Mouse (Mus musculus): ENCODE results near the gene Plekha7. TPM values are rescaled to one million over a fixed set of nuclear protein-coding genes. Genes with fewer than 3 reads are reported as not detected.

Gene Plekha7
- total and polyA plus RNA-seq, 2 experiments: 2.3 to 2.9 TPM

- Histone ChIP-seq H3K4me1 (ENCODE audit: control insufficient read depth, insufficient read depth, low read length) (no peaks in the 10 kb centered on the region), H3K27me3 (ENCODE audit: control insufficient read depth, insufficient read depth, low read length) (no peaks in the 10 kb centered on the region), H3K36me3 (ENCODE audit: control insufficient read depth, insufficient read depth, low read length) (no peaks in the 10 kb centered on the region), H3K27ac (replicated peaks; ENCODE audit: insufficient read depth, low read depth, low read length) (no peak overlapping the region), H3K9ac (ENCODE audit: low read depth, low read length) (no peak overlapping the region), H3K79me2 (ENCODE audit: control insufficient read depth, insufficient read depth, low read length) (no peaks in the 10 kb centered on the region), H3K4me3 (ENCODE audit: insufficient read depth, low read depth, low read length) (no peak overlapping the region)
- TF ChIP-seq CTCF (IDR thresholded peaks at IDR 0.05; ENCODE audit: low read depth, low read length) (no peak), POLR2A (IDR thresholded peaks at IDR 0.05; ENCODE audit: extremely low read depth, insufficient read depth, low read length) (no peak)
- 82% methylated on average over 3 of the region's 3 CpGs for WGBS
- DNase-seq (ENCODE audit: extremely low read depth, low read depth, low spot score): no peak
These were observed 129.3 kb downstream of the Plekha7 start for GRCm38 (mm10) chr7:116178916-116179315.

- no peaks in the 10 kb centered on the region for H3K27me3 ChIP-seq (ENCODE audit: control insufficient read depth, insufficient read depth, low read length)
- no peak overlapping the region for H3K27ac ChIP-seq (replicated peaks; ENCODE audit: insufficient read depth, low read depth, low read length)
- no peaks in the 10 kb centered on the region for H3K79me2 ChIP-seq (ENCODE audit: control insufficient read depth, insufficient read depth, low read length)
- TF ChIP-seq CTCF (IDR thresholded peaks at IDR 0.05; ENCODE audit: low read depth, low read length): no peak
- no peak for TF ChIP-seq POLR2A (IDR thresholded peaks at IDR 0.05; ENCODE audit: extremely low read depth, insufficient read depth, low read length)
- H3K4me1 ChIP-seq (ENCODE audit: control insufficient read depth, insufficient read depth, low read length): no peaks in the 10 kb centered on the region
- no peaks in the 10 kb centered on the region for H3K36me3 ChIP-seq (ENCODE audit: control insufficient read depth, insufficient read depth, low read length)
- no peak for DNase-seq (ENCODE audit: extremely low read depth, low read depth, low spot score)
- WGBS: 92% methylated on average over 10 of the region's 10 CpGs
- H3K4me3 ChIP-seq (ENCODE audit: insufficient read depth, low read depth, low read length): no peak overlapping the region
- no peak overlapping the region for H3K9ac ChIP-seq (ENCODE audit: low read depth, low read length)
These were observed 135.4 kb downstream of the Plekha7 start for GRCm38 (mm10) chr7:116172774-116173173.

- TF ChIP-seq POLR2A (IDR thresholded peaks at IDR 0.05; ENCODE audit: extremely low read depth, insufficient read depth, low read length) (no peak), CTCF (IDR thresholded peaks at IDR 0.05; ENCODE audit: low read depth, low read length) (no peak)
- Histone ChIP-seq H3K9ac (ENCODE audit: low read depth, low read length) (no peak overlapping the region), H3K79me2 (ENCODE audit: control insufficient read depth, insufficient read depth, low read length) (no peaks in the 10 kb centered on the region), H3K27me3 (ENCODE audit: control insufficient read depth, insufficient read depth, low read length) (no peaks in the 10 kb centered on the region), H3K27ac (replicated peaks; ENCODE audit: insufficient read depth, low read depth, low read length) (no peak overlapping the region), H3K4me1 (ENCODE audit: control insufficient read depth, insufficient read depth, low read length) (no peaks in the 10 kb centered on the region), H3K4me3 (ENCODE audit: insufficient read depth, low read depth, low read length) (no peak overlapping the region), H3K36me3 (ENCODE audit: control insufficient read depth, insufficient read depth, low read length) (no peaks in the 10 kb centered on the region)
- WGBS: 84% methylated on average over 4 of the region's 4 CpGs
- DNase-seq (ENCODE audit: extremely low read depth, low read depth, low spot score): no peak
These were observed 138.8 kb downstream of the Plekha7 start for GRCm38 (mm10) chr7:116169426-116169825.

GRCm38 (mm10) chr7:116168224-116168623 lies 140.0 kb downstream of the Plekha7 start:
- no peak overlapping the region for H3K4me3 ChIP-seq (ENCODE audit: insufficient read depth, low read depth, low read length)

GRCm38 (mm10) chr7:116164232-116164631 lies 143.9 kb downstream of the Plekha7 start:
- H3K79me2 ChIP-seq (ENCODE audit: control insufficient read depth, insufficient read depth, low read length): no peaks in the 10 kb centered on the region
- no peaks in the 10 kb centered on the region for H3K36me3 ChIP-seq (ENCODE audit: control insufficient read depth, insufficient read depth, low read length)
- no peak overlapping the region for H3K27ac ChIP-seq (replicated peaks; ENCODE audit: insufficient read depth, low read depth, low read length)
- no peaks in the 10 kb centered on the region for H3K27me3 ChIP-seq (ENCODE audit: control insufficient read depth, insufficient read depth, low read length)
- WGBS: 88% methylated on average over 12 of the region's 12 CpGs
- H3K4me3 ChIP-seq (ENCODE audit: insufficient read depth, low read depth, low read length): no peak overlapping the region
- no peak overlapping the region for H3K9ac ChIP-seq (ENCODE audit: low read depth, low read length)
- H3K4me1 ChIP-seq (ENCODE audit: control insufficient read depth, insufficient read depth, low read length): no peaks in the 10 kb centered on the region
- no peak for TF ChIP-seq POLR2A (IDR thresholded peaks at IDR 0.05; ENCODE audit: extremely low read depth, insufficient read depth, low read length)
- no peak for TF ChIP-seq CTCF (IDR thresholded peaks at IDR 0.05; ENCODE audit: low read depth, low read length)
- no peak for DNase-seq (ENCODE audit: extremely low read depth, low read depth, low spot score)

More at GRCm38 (mm10) chr7:116168224-116168623, 140.0 kb downstream of the Plekha7 start:
- 90% methylated on average over 7 of the region's 7 CpGs for WGBS
- H3K79me2 ChIP-seq (ENCODE audit: control insufficient read depth, insufficient read depth, low read length): no peaks in the 10 kb centered on the region
- TF ChIP-seq POLR2A (IDR thresholded peaks at IDR 0.05; ENCODE audit: extremely low read depth, insufficient read depth, low read length): no peak
- no peak for TF ChIP-seq CTCF (IDR thresholded peaks at IDR 0.05; ENCODE audit: low read depth, low read length)
- no peak overlapping the region for H3K9ac ChIP-seq (ENCODE audit: low read depth, low read length)
- H3K4me1 ChIP-seq (ENCODE audit: control insufficient read depth, insufficient read depth, low read length): no peaks in the 10 kb centered on the region
- H3K36me3 ChIP-seq (ENCODE audit: control insufficient read depth, insufficient read depth, low read length): no peaks in the 10 kb centered on the region
- H3K27me3 ChIP-seq (ENCODE audit: control insufficient read depth, insufficient read depth, low read length): no peaks in the 10 kb centered on the region
- no peak for DNase-seq (ENCODE audit: extremely low read depth, low read depth, low spot score)
- no peak overlapping the region for H3K27ac ChIP-seq (replicated peaks; ENCODE audit: insufficient read depth, low read depth, low read length)

GRCm38 (mm10) chr7:116161544-116161943 lies 146.6 kb downstream of the Plekha7 start:
- DNase-seq (ENCODE audit: extremely low read depth, low read depth, low spot score): peak; percentile 16
- Histone ChIP-seq H3K4me1 (ENCODE audit: control insufficient read depth, insufficient read depth, low read length) (no peaks in the 10 kb centered on the region), H3K4me3 (ENCODE audit: insufficient read depth, low read depth, low read length) (no peak overlapping the region), H3K79me2 (ENCODE audit: control insufficient read depth, insufficient read depth, low read length) (no peaks in the 10 kb centered on the region), H3K27ac (replicated peaks; ENCODE audit: insufficient read depth, low read depth, low read length) (no peak overlapping the region), H3K36me3 (ENCODE audit: control insufficient read depth, insufficient read depth, low read length) (no peaks in the 10 kb centered on the region), H3K27me3 (ENCODE audit: control insufficient read depth, insufficient read depth, low read length) (no peaks in the 10 kb centered on the region), H3K9ac (ENCODE audit: low read depth, low read length) (no peak overlapping the region)
- WGBS: 27% methylated on average over 5 of the region's 5 CpGs
- TF ChIP-seq POLR2A (IDR thresholded peaks at IDR 0.05; ENCODE audit: extremely low read depth, insufficient read depth, low read length) (no peak), CTCF (IDR thresholded peaks at IDR 0.05; ENCODE audit: low read depth, low read length) (peak; percentile 68)
